Mouse (Mus musculus) lung, postnatal 4 days (tissue): ENCODE measurements at regions not wholly inside any gene's neighbourhood (a gene's known extent, or its start where the extent isn't known, plus 50 kb on each side); places are given as distances from the start of the nearest gene placed in this dataset.

Experiments used
- DNase-seq, 2 experiments: peaks; one replicate each; pipeline ENCODE4 v3.0.0; 2021

GRCm38 (mm10) chr17:80789706-80790105 is 61.4 kb upstream of the Map4k3 start:
- no peak for DNase-seq

- DNase-seq = peak in 1 of 2 experiments; percentile 28
Measured at GRCm38 (mm10) chr17:80789000-80789399, 60.7 kb upstream of the Map4k3 start.

- peak in 1 of 2 experiments; percentile 22 for DNase-seq
Measured at GRCm38 (mm10) chr17:80786858-80787257, 58.6 kb upstream of the Map4k3 start.

- DNase-seq = peak in 1 of 2 experiments; percentile 22
Measured at GRCm38 (mm10) chr17:80786061-80786851, 58.0 kb upstream of the Map4k3 start.

- DNase-seq = no peak
Measured at GRCm38 (mm10) chr17:80785476-80785875, 57.2 kb upstream of the Map4k3 start.

- no peak for DNase-seq
Measured at GRCm38 (mm10) chr17:80785049-80785448, 56.8 kb upstream of the Map4k3 start.

GRCm38 (mm10) chr17:80782233-80782632 is 53.9 kb upstream of the Map4k3 start:
- no peak for DNase-seq

- DNase-seq = no peak
Measured at GRCm38 (mm10) chr17:80781621-80782020, 53.3 kb upstream of the Map4k3 start.

GRCm38 (mm10) chr17:80780303-80780702 is 52.0 kb upstream of the Map4k3 start:
- DNase-seq = no peak

GRCm38 (mm10) chr17:80779782-80780181 is 51.5 kb upstream of the Map4k3 start:
- peak in 1 of 2 experiments; percentile 19 for DNase-seq
